ENCODE assay signal across 9 mouse cellular contexts in the genomic region with DNA sequence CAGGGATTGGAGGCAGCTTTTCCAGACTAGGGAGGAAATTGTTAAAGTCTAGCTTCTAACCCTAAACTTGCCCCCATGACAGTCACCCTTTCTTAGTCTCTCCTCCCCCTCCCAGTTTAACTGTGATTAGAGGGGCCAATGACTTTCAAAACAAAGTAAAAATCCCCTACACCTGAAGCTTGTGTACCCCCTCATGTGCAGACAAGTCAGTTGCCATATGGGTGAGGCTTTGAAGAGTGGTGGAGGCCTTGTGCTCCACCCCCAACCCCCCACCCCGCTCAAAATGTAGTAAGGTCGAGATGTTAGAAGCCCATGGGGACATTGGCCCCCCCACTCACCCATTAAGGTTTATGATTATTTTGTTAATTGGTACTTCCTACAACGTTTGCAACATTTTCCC. TPM values are rescaled to one million over a fixed set of nuclear protein-coding genes. Genes with fewer than 3 reads are reported as not detected.
DNase-seq lines count a peak whose midpoint lies in the region; ATAC-seq and TF ChIP-seq lines count a peak whose summit lies in the region.
"Had no signal": no experiment of that assay in that cellular context is flagged by ENCODE, and none has a peak within 500 bp of the region (broad histone marks: within the 10 kb centered on the region; RNA-seq: fewer than 3 reads in every experiment).

No protein-coding gene starts in this region.

- peak overlapping the region; percentile 81 for H3K4me3 ChIP-seq in lung, adult 2 months (replicated peaks; ENCODE audit: extremely low read depth, low read depth, low read length)
- H3K4me3 ChIP-seq in embryonic facial prominence, embryonic 15.5 days (replicated peaks) = peak overlapping the region; percentile 75
- peak overlapping the region; percentile 69 for H3K4me3 ChIP-seq in intestine, embryonic 16.5 days (ENCODE audit: low read length)
- peak overlapping the region; percentile 83 for H3K4me3 ChIP-seq in neural tube, embryonic 13.5 days

- H3K27me3 ChIP-seq in embryonic facial prominence, embryonic 15.5 days = no peaks in the 10 kb centered on the region
- H3K27me3 ChIP-seq in intestine, embryonic 16.5 days (replicated peaks; ENCODE audit: control insufficient read depth, insufficient read depth, low read length) = no peaks in the 10 kb centered on the region
- H3K27me3 ChIP-seq in neural tube, embryonic 13.5 days = no peaks in the 10 kb centered on the region

- no peak for TF ChIP-seq POLR2A in lung, adult 2 months (IDR thresholded peaks at IDR 0.05; ENCODE audit: borderline replicate concordance, extremely low read depth, low read depth, low read length)

- peak overlapping the region; percentile 89; the same call in 1 of the 2 replicates for H3K27ac ChIP-seq in embryonic facial prominence, embryonic 15.5 days (replicated peaks)
- 0 out of 2 replicates have a peak overlapping the region, but pooled peaks have one; percentile 88 for H3K27ac ChIP-seq in intestine, embryonic 16.5 days (ENCODE audit: low read length)
- peak overlapping the region; percentile 96 for H3K27ac ChIP-seq in neural tube, embryonic 13.5 days (replicated peaks)

- H3K36me3 ChIP-seq in embryonic facial prominence, embryonic 15.5 days = 0 out of 2 replicates have a peak, but pooled peaks cover 5% of the 10 kb centered on the region
- H3K36me3 ChIP-seq in intestine, embryonic 16.5 days (ENCODE audit: control insufficient read depth, insufficient read depth, low read length) = peaks cover 6% of the 10 kb centered on the region; the same call in 1 of the 2 replicates
- peaks cover 28% of the 10 kb centered on the region for H3K36me3 ChIP-seq in neural tube, embryonic 13.5 days

- intact Hi-C loops in gastrocnemius, postnatal 36 days (cut with DNase I) = loop anchor here (5.0 kb wide), 1 partner anchor 82 kb away; the partner anchor contains the start of gene Ypel5

- peaks cover 3% of the 10 kb centered on the region; the same call in 1 of the 2 replicates for H3K4me1 ChIP-seq in lung, adult 2 months (ENCODE audit: control insufficient read depth, insufficient read depth, low read length)
- peaks cover 46% of the 10 kb centered on the region for H3K4me1 ChIP-seq in embryonic facial prominence, embryonic 15.5 days
- peaks cover 38% of the 10 kb centered on the region for H3K4me1 ChIP-seq in intestine, embryonic 16.5 days (ENCODE audit: control insufficient read depth, insufficient read depth, low read length)
- peaks cover 65% of the 10 kb centered on the region for H3K4me1 ChIP-seq in neural tube, embryonic 13.5 days (replicated peaks)

- no peak for ATAC-seq in embryonic facial prominence, embryonic 15.5 days (ENCODE audit: insufficient number of reproducible peaks, low FRiP score, low TSS enrichment, low read depth)
- ATAC-seq in intestine, embryonic 16.5 days = no peak
- no peak for ATAC-seq in neural tube, embryonic 13.5 days (ENCODE audit: low read depth)

- 0 out of 2 replicates have a peak overlapping the region, but pooled peaks have one; percentile 74 for H3K9ac ChIP-seq in embryonic facial prominence, embryonic 15.5 days
- peak overlapping the region; percentile 86 for H3K9ac ChIP-seq in intestine, embryonic 16.5 days (ENCODE audit: low read depth, low read length)
- peak overlapping the region; percentile 98 for H3K9ac ChIP-seq in neural tube, embryonic 13.5 days

- no peaks in the 10 kb centered on the region for H3K9me3 ChIP-seq in embryonic facial prominence, embryonic 15.5 days (replicated peaks)
- no peaks in the 10 kb centered on the region for H3K9me3 ChIP-seq in intestine, embryonic 16.5 days (ENCODE audit: control insufficient read depth, low read length)
- H3K9me3 ChIP-seq in neural tube, embryonic 13.5 days = no peaks in the 10 kb centered on the region

- DNase-seq in lung, adult 2 months = no peak
- no peak for DNase-seq in lung, postnatal 36 days
- no peak for DNase-seq in gastrocnemius, postnatal 36 days
- DNase-seq in spleen, postnatal 4 days (ENCODE audit: low spot score in 2 of 2) = no peak
- DNase-seq in cerebellum, adult 9-11 months = no peak
- DNase-seq: kidney, adult 11 months had no signal

- peak overlapping the region; percentile 86 for H3K4me2 ChIP-seq in embryonic facial prominence, embryonic 15.5 days (replicated peaks)
- peak overlapping the region; percentile 98 for H3K4me2 ChIP-seq in intestine, embryonic 16.5 days (ENCODE audit: low read depth, low read length)
- peak overlapping the region; percentile 79 for H3K4me2 ChIP-seq in neural tube, embryonic 13.5 days

- no peak for TF ChIP-seq CTCF in lung, adult 2 months (IDR thresholded peaks at IDR 0.05; ENCODE audit: insufficient read depth, low read length)

- 36% methylated on average over 3 of the region's 3 CpGs for WGBS in lung, adult 2 months
- 5% methylated on average over 3 of the region's 3 CpGs for WGBS in embryonic facial prominence, embryonic 15.5 days
- 34% methylated on average over 3 of the region's 3 CpGs for WGBS in intestine, embryonic 16.5 days
- WGBS in neural tube, embryonic 13.5 days = 3% methylated on average over 3 of the region's 3 CpGs

RNA-seq across cellular contexts. Expression of gene Lbh, which starts 1.5 kb away (rescaled TPM):
- 151 and 253 TPM in 2 replicates for polyA plus RNA-seq in lung, adult 2 months (2012; rRNA removed)
- 3.3 and 3.5 TPM in 2 replicates for polyA plus RNA-seq in embryonic facial prominence, embryonic 15.5 days (2015; fragmentation: Nextera tagmentation; extraction: Ambion mirVana)
- polyA plus RNA-seq in intestine, embryonic 16.5 days (2015; fragmentation: Nextera tagmentation; extraction: Ambion mirVana) = 5.5 and 7.6 TPM in 2 replicates
- 6.3 and 7.5 TPM in 2 replicates for polyA plus RNA-seq in neural tube, embryonic 13.5 days (2015; fragmentation: Nextera tagmentation; extraction: Ambion mirVana)
- 1 to 10 TPM; 6.0 to 7.0 TPM for total RNA-seq in gastrocnemius, postnatal 36 days (2021)

Comparison
In these comparisons a context has a peak if more than half of its experiments do, and no peak if none do; other contexts are left out.
1. RNA of gene Lbh, which starts 1.5 kb away (polyA plus RNA-seq): 151 to 253 TPM in lung, adult 2 months; 5.5 to 7.6 TPM in intestine, embryonic 16.5 days, 6.3 to 7.5 TPM in neural tube, embryonic 13.5 days and 3.3 to 3.5 TPM in embryonic facial prominence, embryonic 15.5 days; every median in the first group is over 10 times any median in the second.
2. Peak in every context shown above with its lines, with median percentiles within 50 percentile points of each other: H3K4me3 ChIP-seq, H3K27ac ChIP-seq, H3K4me2 ChIP-seq and H3K9ac ChIP-seq.